ENCODE assay signal across 25 mouse cellular contexts in the genomic region with DNA sequence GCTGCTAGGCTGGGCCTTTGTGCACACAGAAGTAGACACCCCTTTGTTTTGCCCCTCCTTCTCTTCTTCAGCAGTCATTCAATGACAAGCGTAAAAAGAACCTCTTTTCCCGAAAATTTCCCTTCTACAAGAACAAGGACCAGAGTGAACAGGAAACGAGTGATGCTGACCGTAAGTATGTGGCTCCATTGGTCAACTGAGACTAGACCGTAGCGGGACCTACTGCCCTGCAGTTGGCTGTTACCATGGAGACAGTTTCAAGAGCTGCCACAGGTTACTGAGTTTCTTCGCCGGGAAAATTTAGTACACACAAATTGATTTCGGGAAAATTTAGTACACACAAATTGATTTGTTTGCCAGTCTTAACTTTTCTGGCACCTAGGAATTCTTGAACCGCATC. TPM values are rescaled to one million over a fixed set of nuclear protein-coding genes. Genes with fewer than 3 reads are reported as not detected.
DNase-seq lines count a peak whose midpoint lies in the region; ATAC-seq lines count a peak whose summit lies in the region.
"Had no signal": no experiment of that assay in that cellular context is flagged by ENCODE, and none has a peak within 500 bp of the region (broad histone marks: within the 10 kb centered on the region; RNA-seq: fewer than 3 reads in every experiment).

No protein-coding gene starts in this region.

- H3K9me3 ChIP-seq in hindbrain, embryonic 11.5 days (ENCODE audit: control insufficient read depth, low read length), result no peaks in the 10 kb centered on the region
- H3K9me3 ChIP-seq: embryonic facial prominence, embryonic 10.5 days; heart, embryonic 13.5 days; limb, embryonic 10.5 days; liver, embryonic 15.5 days; lung, embryonic 15.5 days had no signal

- no peak overlapping the region for H3K27ac ChIP-seq in hindbrain, embryonic 11.5 days (ENCODE audit: low read depth, low read length)
- H3K27ac ChIP-seq: embryonic facial prominence, embryonic 10.5 days; heart, embryonic 13.5 days; limb, embryonic 10.5 days; liver, embryonic 15.5 days; lung, embryonic 15.5 days had no signal

- whole genome bisulfite sequencing in hindbrain, embryonic 11.5 days, result 58% methylated on average over 10 of the region's 10 CpGs

- H3K4me3 ChIP-seq in hindbrain, embryonic 11.5 days (ENCODE audit: low read depth, low read length), result no peak overlapping the region
- H3K4me3 ChIP-seq: embryonic facial prominence, embryonic 10.5 days; heart, embryonic 13.5 days; limb, embryonic 10.5 days; liver, embryonic 15.5 days; lung, embryonic 15.5 days had no signal

- H3K9ac ChIP-seq in hindbrain, embryonic 11.5 days (ENCODE audit: low read depth, low read length), result no peak overlapping the region
- H3K9ac ChIP-seq: heart, embryonic 13.5 days; liver, embryonic 15.5 days; lung, embryonic 15.5 days had no signal

- H3K4me1 ChIP-seq in hindbrain, embryonic 11.5 days (replicated peaks; ENCODE audit: control insufficient read depth, insufficient read depth, low read length), result no peaks in the 10 kb centered on the region
- H3K4me1 ChIP-seq: embryonic facial prominence, embryonic 10.5 days; heart, embryonic 13.5 days; limb, embryonic 10.5 days; liver, embryonic 15.5 days; lung, embryonic 15.5 days had no signal

- DNase-seq in embryo, embryonic 10 days (ENCODE audit: low spot score), result peak; percentile 53
- DNase-seq in embryo, embryonic 9.5 days (ENCODE audit: extremely low spot score), result no peak
- DNase-seq in R1 (ENCODE audit: low read depth, low spot score), result peak; percentile 27
- peak; percentile 25 for DNase-seq in hindbrain, embryonic 11.5 days (ENCODE audit: low spot score)
- DNase-seq in mesoderm, embryonic 11.5 days (ENCODE audit: low read depth, low spot score), result peak; percentile 13
- DNase-seq in kidney, postnatal 14 days, result no peak
- no peak for DNase-seq in lung, postnatal 25 days (ENCODE audit: low spot score)
- DNase-seq: adrenal gland, postnatal 25 days; cerebellum, adult 18-20 months; cerebellum, postnatal 14 days; gastrocnemius, postnatal 25 days; heart, adult 18-20 months; heart, postnatal 14 days; kidney, adult 8-10 months; kidney, postnatal 10 days; liver; right cerebral cortex, postnatal 25 days; spleen, adult 18-20 months had no signal

- H3K4me2 ChIP-seq in hindbrain, embryonic 11.5 days (replicated peaks; ENCODE audit: low read depth, low read length), result no peak overlapping the region
- H3K4me2 ChIP-seq: heart, embryonic 13.5 days; liver, embryonic 15.5 days; lung, embryonic 15.5 days had no signal

- no peaks in the 10 kb centered on the region for H3K36me3 ChIP-seq in hindbrain, embryonic 11.5 days (ENCODE audit: control insufficient read depth, insufficient read depth, low read length)

- no peak for ATAC-seq in hindbrain, embryonic 11.5 days (ENCODE audit: low FRiP score)
- ATAC-seq in inflammation-experienced regulatory T-cells, adult 6 months, result no peak
- ATAC-seq: forebrain, embryonic 16.5 days had no signal

- H3K27me3 ChIP-seq in hindbrain, embryonic 11.5 days (ENCODE audit: control insufficient read depth, insufficient read depth, low read length), result no peaks in the 10 kb centered on the region
- H3K27me3 ChIP-seq: heart, embryonic 13.5 days; liver, embryonic 15.5 days; lung, embryonic 15.5 days had no signal

RNA-seq across cellular contexts. Expression of gene Meltf, which starts 31.8 kb away (rescaled TPM):
- polyA plus RNA-seq in hindbrain, embryonic 11.5 days (2014; fragmentation: Nextera tagmentation; extraction: Ambion mirVana), result not detected in 2 replicates
- not detected for polyA plus RNA-seq in inflammation-experienced regulatory T-cells, adult 6 months (2017; shearing (Covaris generic))

Comparison
In these comparisons a context has a peak if more than half of its experiments do, and no peak if none do; other contexts are left out.
1. DNase-seq: peak in embryo, embryonic 10 days (single experiment), R1 (single experiment), hindbrain, embryonic 11.5 days (single experiment) and mesoderm, embryonic 11.5 days (single experiment); none in embryo, embryonic 9.5 days (single experiment), kidney, postnatal 14 days (single experiment) and lung, postnatal 25 days (single experiment).